Mouse (Mus musculus) thymus, adult 2 months (tissue): ENCODE measurements around the gene Fndc4.

Experiments
- CTCF ChIP-seq: fragments of 200-500 bp; IDR thresholded peaks from 2 replicates; pipeline ENCODE4 v1.5.1; 2012; ENCODE audit warnings: mild to moderate bottlenecking, control low read depth, low read length, moderate library complexity, borderline replicate concordance; ENCODE audit not compliant: control insufficient read depth, poor library complexity, insufficient read depth; ENCODE audit errors: extremely low read depth
- POLR2A ChIP-seq: fragments of 200-500 bp; IDR thresholded peaks from 2 replicates; pipeline ENCODE4 v1.6.1; 2012; ENCODE audit warnings: mild to moderate bottlenecking, low read length, control low read depth, moderate library complexity; ENCODE audit not compliant: control insufficient read depth, poor library complexity, insufficient read depth; ENCODE audit errors: extremely low read depth

DNA sequence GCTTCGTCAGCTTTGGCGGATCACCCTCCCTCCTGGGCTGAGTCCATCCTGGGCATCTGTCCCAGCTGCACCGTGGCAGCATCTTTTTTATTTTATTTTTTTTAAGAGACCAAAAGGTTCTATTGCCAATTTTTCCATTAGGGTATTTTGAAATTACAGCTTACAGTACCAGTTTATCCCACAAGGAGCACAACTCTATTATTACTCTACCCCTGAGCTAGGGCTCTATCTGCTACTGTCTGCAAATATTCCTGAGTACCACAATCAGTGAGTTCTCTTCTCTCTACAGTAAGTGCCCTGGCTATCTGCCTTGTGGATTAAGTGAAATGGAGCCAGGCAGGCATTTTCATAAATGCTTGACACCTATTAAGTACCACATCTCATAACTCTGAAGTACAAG is 7.2 kb downstream of the Fndc4 start:
- no peak for TF ChIP-seq POLR2A
- TF ChIP-seq CTCF, result no peak
